Mouse (Mus musculus): ENCODE measurements around the gene Exd2. TPM values are rescaled to one million over a fixed set of nuclear protein-coding genes. Genes with fewer than 3 reads are reported as not detected.

Gene Exd2
- total RNA-seq, 2 experiments from 2014 or later, result 61.7 to 64.9 TPM

GRCm38 (mm10) chr12:80545310-80545709 lies 82.4 kb downstream of the Exd2 start:
- DNase-seq (ENCODE audit: low spot score in 2 of 2), result no peak

GRCm38 (mm10) chr12:80549646-80550045 lies 86.8 kb downstream of the Exd2 start:
- DNase-seq (ENCODE audit: low spot score in 2 of 2), result peak; percentile 55 to 67

Other genes starting within 250 kb of the Exd2 start
- 10 to 100 TPM; 69.2 to 77.9 TPM for gene Actn1, start 202.7 kb upstream of the Exd2 start, total RNA-seq (2021)
- 10 to 100 TPM; 64.6 to 67.3 TPM for gene Dcaf5, start 26.5 kb upstream of the Exd2 start, total RNA-seq (2021)
- gene Galnt16, start 55.2 kb downstream of the Exd2 start, total RNA-seq (2021), result 10 to 100 TPM; 84.0 to 91.5 TPM
- 10 to 100 TPM; 41.9 to 42.6 TPM for gene Slc39a9, start 180.8 kb downstream of the Exd2 start, total RNA-seq (2021)
- gene Erh, start 181.2 kb downstream of the Exd2 start, total RNA-seq (2021), result 10 to 100 TPM; 74.7 to 76.8 TPM
- 1 to 10 TPM; 6.8 to 7.4 TPM for gene Plekhd1, start 229.5 kb downstream of the Exd2 start, total RNA-seq (2021)

Data from layer of hippocampus, postnatal 10 days (tissue).